ENCODE assay signal across 17 mouse cellular contexts in the genomic region with DNA sequence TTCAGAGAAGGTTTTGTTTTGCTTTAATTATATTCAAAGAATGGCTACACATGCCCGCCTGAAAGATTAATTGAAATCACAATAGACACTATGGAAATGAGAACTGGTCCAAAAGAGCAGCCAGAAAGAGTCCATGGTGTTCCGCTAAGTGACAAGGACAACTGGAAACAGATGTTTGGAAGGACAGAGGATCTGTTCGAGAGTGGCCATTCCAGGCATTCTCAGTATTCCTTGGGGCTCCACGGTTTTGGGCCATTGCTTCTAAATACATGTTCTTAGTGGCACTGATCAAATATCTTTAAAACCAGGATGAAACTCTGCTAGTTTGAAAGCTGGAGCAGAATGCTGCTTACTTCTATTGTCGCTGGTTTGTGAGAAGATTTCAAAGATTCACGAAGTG.
"Had no signal": no experiment of that assay in that cellular context is flagged by ENCODE, and none has a peak within 500 bp of the region (broad histone marks: within the 10 kb centered on the region; RNA-seq: fewer than 3 reads in every experiment).

No protein-coding gene starts in this region.

- H3K9me3 ChIP-seq: limb, embryonic 12.5 days; liver, embryonic 15.5 days; midbrain, embryonic 10.5 days; neural tube, embryonic 15.5 days; stomach, embryonic 15.5 days had no signal

- ATAC-seq: lung, postnatal 0 days had no signal

- H3K4me2 ChIP-seq: limb, embryonic 12.5 days; liver, embryonic 11.5 days; liver, embryonic 15.5 days; neural tube, embryonic 15.5 days; stomach, embryonic 15.5 days had no signal

- H3K36me3 ChIP-seq: limb, embryonic 12.5 days; liver, embryonic 15.5 days; midbrain, embryonic 10.5 days; neural tube, embryonic 15.5 days; stomach, embryonic 15.5 days had no signal

- H3K4me3 ChIP-seq: limb, embryonic 12.5 days; liver, embryonic 15.5 days; midbrain, embryonic 10.5 days; myocyte; neural tube, embryonic 15.5 days; stomach, embryonic 15.5 days had no signal

- H3K9ac ChIP-seq: limb, embryonic 12.5 days; liver, embryonic 15.5 days; neural tube, embryonic 15.5 days; stomach, embryonic 15.5 days had no signal

- H3K27ac ChIP-seq: limb, embryonic 12.5 days; liver, embryonic 15.5 days; midbrain, embryonic 10.5 days; neural tube, embryonic 15.5 days; stomach, embryonic 15.5 days had no signal

- DNase-seq: kidney, adult 8-10 months; kidney, postnatal 25 days; layer of hippocampus, adult 9-11 months; layer of hippocampus, postnatal 36 days; lung, adult 2 months; lung, postnatal 36 days; midbrain, embryonic 14.5 days; right cerebral cortex, postnatal 4 days; thymus, postnatal 36 days had no signal

- H3K27me3 ChIP-seq: limb, embryonic 12.5 days; liver, embryonic 15.5 days; neural tube, embryonic 15.5 days; stomach, embryonic 15.5 days had no signal

- H3K4me1 ChIP-seq: limb, embryonic 12.5 days; liver, embryonic 15.5 days; neural tube, embryonic 15.5 days had no signal
